Mouse (Mus musculus): Measurements from ENCODE around the gene Arsg.

Arsg gene

GRCm38 (mm10) chr11:109622518-109623037 lies 149.4 kb downstream of the Arsg start:
- DNase-seq (ENCODE audit: low spot score): no peak

Measured in urinary bladder, postnatal 10 days (tissue).